Mouse (Mus musculus): ENCODE results near the gene 6430550D23Rik. TPM values are rescaled to one million over a fixed set of nuclear protein-coding genes. Genes with fewer than 3 reads are reported as not detected.

6430550D23Rik gene
- 2.1 and 2.9 TPM in 2 replicates for polyA plus RNA-seq (2012; rRNA removed)

DNA sequence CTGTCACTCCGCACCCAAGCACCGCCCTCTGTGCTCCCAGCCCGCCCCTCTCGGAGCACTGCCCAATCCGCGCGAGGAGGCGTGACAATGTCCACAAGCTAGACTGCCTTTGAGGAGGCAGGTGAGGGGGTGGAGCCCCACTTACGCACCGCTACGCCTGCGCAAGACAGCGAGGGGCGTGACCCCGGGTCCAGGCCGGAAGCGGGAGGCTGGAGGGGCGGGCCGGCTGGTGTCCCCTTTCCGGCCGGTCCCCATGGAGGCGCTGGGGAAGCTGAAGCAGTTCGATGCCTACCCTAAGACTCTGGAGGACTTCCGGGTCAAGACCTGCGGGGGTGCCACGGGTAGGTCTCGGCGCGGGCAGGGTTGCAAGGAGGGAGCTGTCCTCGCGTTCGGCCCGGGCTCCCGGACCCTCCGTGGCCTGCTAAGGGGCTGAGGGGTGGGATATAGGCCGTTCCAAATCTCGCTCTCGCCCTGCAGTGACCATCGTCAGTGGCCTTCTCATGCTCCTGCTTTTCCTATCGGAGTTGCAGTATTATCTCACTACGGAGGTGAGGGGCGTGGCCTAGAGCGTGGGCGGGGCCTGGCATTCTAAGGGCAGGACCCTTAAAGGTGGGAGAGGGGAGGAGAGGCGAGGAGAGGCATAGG lies at the start of gene 6430550D23Rik, which contains the start of gene Ergic3:
6430550D23Rik (minus strand) TSS at position 90 of the 645 bp plus-strand sequence.
Ergic3 (plus strand) TSS at position 158 of the 645 bp plus-strand sequence.

DNA sequence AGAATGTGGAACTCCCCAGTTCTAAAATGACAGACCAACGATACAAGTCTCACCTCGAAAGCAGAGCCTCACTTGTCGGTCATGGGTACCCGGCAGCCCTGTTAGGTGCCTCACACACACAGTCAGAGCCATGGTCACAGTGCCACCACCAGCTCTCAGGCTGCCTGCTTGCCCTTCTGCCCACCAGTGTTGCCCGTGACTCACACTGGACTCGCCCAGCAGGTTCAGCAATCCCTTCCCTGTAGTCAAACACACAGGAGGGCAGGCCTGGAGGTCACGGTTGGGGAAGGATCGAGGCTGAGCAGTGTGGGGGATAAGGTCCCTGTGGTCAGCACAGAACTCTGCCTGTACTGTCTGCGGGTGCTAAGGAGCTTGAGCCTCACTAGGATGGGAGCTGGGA lies 45.0 kb upstream of the 6430550D23Rik start, which contains the start of gene Fer1l4:
Fer1l4 (minus strand) TSS at position 132 of the 400 bp plus-strand sequence.

DNA sequence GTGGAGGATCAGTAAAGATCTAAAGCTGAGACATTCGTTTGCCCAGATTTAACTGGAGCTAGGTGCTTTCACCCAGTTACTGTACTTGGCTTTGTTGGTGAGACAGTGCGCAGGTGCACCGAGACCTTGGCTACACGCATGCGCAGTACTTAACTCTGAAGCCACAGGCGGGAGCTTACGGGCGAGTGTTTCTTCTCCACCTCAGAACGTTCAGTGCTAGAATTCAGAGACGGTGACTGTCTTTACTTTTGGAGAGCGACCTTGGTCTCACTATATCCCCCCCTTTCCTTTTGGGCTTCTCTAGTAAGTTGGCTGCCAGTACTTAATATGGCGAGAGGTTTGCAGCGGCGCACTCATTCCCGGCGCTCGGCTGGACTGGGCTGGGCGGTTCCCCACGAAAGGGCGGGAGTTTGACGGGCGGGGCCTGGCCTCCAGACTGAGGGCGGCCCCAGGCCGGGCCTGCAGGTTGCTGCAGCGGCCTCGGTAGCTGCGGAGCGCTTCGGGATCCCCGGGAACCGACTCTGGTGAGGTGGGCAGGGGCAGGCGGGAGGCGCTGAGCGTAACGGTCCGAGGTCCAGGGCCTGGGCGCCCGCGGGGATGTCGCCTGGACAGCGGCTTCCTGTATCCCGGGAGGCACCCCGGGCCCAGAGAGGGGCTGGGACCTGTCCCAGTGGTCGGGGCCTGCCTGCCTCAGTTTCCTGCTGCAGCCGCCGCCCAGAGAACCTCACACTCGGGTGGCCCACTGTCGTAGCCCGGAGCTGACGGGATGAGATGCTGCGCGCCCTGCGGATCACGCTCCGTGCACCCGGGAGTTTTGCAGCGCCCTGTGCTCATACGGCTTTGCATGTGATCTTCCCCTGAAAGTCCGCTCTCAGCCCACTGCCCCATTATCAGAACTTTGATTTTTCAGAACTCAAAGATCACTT lies 51.4 kb downstream of the 6430550D23Rik start, which contains the start of gene Cep250:
Cep250 (plus strand) TSS at position 325 of the 926 bp plus-strand sequence.

DNA sequence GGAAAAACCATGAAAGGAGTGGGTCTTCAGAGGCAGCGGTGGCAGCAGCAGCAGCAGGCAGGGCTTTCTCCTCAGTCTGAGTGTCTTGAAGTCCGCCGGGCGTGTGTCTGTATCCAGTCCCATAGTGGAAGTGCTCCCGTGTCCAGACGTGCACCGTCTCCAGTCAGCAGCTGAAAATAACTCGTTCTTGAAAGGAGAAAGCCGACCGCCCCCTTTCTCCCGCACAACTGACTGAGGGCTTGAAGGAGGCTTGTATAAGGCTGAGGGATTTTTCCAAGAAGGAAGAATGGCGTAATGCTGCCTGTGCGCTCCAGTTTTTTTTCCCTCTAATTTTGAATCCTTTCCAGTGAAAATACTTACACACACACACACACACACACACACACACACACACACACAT lies 62.7 kb downstream of the 6430550D23Rik start, which contains the start of gene Gdf5:
Gdf5 (minus strand) TSS at position 244 of the 400 bp plus-strand sequence.

DNA sequence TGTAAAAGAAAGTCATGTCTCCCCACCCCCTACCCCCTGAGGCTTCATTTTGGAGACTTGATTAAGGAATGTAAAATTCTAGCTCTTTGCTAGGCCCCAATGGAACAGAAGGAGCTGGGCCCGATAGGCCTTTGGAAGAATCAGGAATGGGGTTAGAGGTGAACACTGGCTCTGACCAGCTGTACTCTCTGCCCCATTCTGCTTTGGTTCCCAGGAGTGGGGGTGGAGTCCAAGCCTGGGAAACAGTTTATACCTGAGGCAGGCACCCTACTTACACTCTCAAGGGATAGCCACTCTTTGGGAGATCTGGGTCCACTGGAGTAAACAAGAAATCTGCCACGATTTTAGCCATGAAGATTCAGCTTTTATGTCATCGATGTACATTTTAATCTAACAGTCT lies 67.1 kb downstream of the 6430550D23Rik start, which contains the start of gene Gm15557:
Gm15557 (plus strand) TSS at position 48 of the 400 bp plus-strand sequence.

DNA sequence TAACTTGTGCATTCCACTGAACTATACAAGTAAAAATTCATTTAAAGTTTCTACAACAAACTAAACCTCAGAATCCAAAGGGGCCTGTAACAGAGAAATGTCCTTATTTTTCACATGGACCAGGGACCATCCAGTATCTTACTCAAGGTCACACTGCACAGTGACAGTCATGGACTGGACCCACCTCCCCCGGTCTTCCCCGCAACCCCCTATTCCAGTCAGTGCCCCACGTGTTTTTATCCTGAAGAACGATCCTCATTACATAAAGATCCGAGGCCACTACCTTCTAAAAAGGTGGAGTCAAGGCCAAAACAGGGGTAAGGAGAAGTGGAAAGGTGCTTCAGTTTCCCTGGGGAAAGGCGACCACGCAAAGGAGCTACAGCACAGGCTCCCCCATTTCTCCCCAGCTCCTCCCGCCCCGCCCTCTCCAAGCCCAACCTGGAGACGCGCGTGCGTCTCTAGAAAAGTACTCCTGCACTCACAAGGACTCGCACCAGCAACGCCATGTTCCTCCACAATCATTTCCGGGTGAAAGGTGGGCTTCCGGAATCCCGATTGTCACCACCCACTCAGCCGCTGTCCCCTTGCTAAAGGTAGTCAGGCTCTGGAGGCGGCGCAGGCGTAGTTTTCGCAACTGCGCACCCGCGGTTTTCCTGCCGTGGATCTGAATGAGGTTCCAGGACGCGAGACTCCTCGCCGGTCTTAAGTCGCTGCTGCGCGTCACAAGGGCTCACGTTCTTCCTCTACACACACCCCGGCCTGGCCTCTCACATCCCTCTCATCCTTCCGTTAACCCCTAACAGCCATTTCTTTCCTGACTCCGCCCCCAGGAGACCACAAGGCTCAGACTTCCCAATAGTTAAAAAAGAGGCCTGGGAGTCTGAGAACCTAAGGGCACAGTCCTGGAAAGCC lies 78.0 kb downstream of the 6430550D23Rik start, which contains the start of gene Uqcc1:
Uqcc1 (minus strand) TSS at position 780 of the 912 bp plus-strand sequence.

Other genes with a start within 250 kb of the 6430550D23Rik start
- 6.7 and 8.1 TPM in 2 replicates for gene Mmp24, start 232.6 kb downstream of the 6430550D23Rik start, polyA plus RNA-seq (2012; rRNA removed)
- gene BC029722, start 188.6 kb downstream of the 6430550D23Rik start, polyA plus RNA-seq (2012; rRNA removed), result 9.6 and 9.7 TPM in 2 replicates
- 107 and 134 TPM in 2 replicates for gene Eif6, start 181.1 kb downstream of the 6430550D23Rik start, polyA plus RNA-seq (2012; rRNA removed)
- 0.05 TPM in 1 of 2 replicates, not detected in the other for gene Fam83c, start 173.1 kb downstream of the 6430550D23Rik start, polyA plus RNA-seq (2012; rRNA removed)
- 51.2 and 79.7 TPM in 2 replicates for gene Uqcc1, start 77.7 kb downstream of the 6430550D23Rik start, polyA plus RNA-seq (2012; rRNA removed)
- not detected in 2 replicates for gene Gm15557, start 67.2 kb downstream of the 6430550D23Rik start, polyA plus RNA-seq (2012; rRNA removed)
- gene Gdf5, start 62.6 kb downstream of the 6430550D23Rik start, polyA plus RNA-seq (2012; rRNA removed), result 0.66 and 2.9 TPM in 2 replicates
- 30.5 and 45.1 TPM in 2 replicates for gene Cep250, start 51.5 kb downstream of the 6430550D23Rik start, polyA plus RNA-seq (2012; rRNA removed)
- 201 and 262 TPM in 2 replicates for gene Ergic3, start 68 bp upstream of the 6430550D23Rik start, polyA plus RNA-seq (2012; rRNA removed)
- 0.04 and 0.14 TPM in 2 replicates for gene Fer1l4, start 45.0 kb upstream of the 6430550D23Rik start, polyA plus RNA-seq (2012; rRNA removed)
- 7.6 and 10.3 TPM in 2 replicates for gene Spag4, start 57.2 kb upstream of the 6430550D23Rik start, polyA plus RNA-seq (2012; rRNA removed)
- 75.0 and 96.1 TPM in 2 replicates for gene Cpne1, start 104.0 kb upstream of the 6430550D23Rik start, polyA plus RNA-seq (2012; rRNA removed)
- gene Rbm12, start 104.0 kb upstream of the 6430550D23Rik start, polyA plus RNA-seq (2012; rRNA removed), result 25.4 and 33.3 TPM in 2 replicates
- 4.9 and 10.8 TPM in 2 replicates for gene Gm28036, start 119.1 kb upstream of the 6430550D23Rik start, polyA plus RNA-seq (2012; rRNA removed)
- 301 and 635 TPM in 2 replicates for gene Romo1, start 136.1 kb upstream of the 6430550D23Rik start, polyA plus RNA-seq (2012; rRNA removed)
- 30.6 and 34.0 TPM in 2 replicates for gene Nfs1, start 136.2 kb upstream of the 6430550D23Rik start, polyA plus RNA-seq (2012; rRNA removed)
- 307 and 357 TPM in 2 replicates for gene Rbm39, start 172.3 kb upstream of the 6430550D23Rik start, polyA plus RNA-seq (2012; rRNA removed)
- 25.3 and 33.0 TPM in 2 replicates for gene Phf20, start 188.5 kb upstream of the 6430550D23Rik start, polyA plus RNA-seq (2012; rRNA removed)